Mouse (Mus musculus) yolk sac, embryonic 10.5 days (tissue): ENCODE measurements at regions not wholly inside any gene's neighbourhood (a gene's known extent, or its start where the extent isn't known, plus 50 kb on each side); places are given as distances from the start of the nearest gene placed in this dataset.
A peak's percentile ranks its signal among the peaks of the same experiment; 100 is the strongest.

Source experiments
- DNase-seq: peaks from one replicate; pipeline ENCODE4 v3.0.0-alpha.2; 2017; ENCODE audit warnings: low spot score

- DNase-seq = no peak
Measured at GRCm38 (mm10) chr14:25377091-25377490, 81.9 kb upstream of the Zmiz1 start.

GRCm38 (mm10) chr14:25377554-25377899, 81.5 kb upstream of the Zmiz1 start:
- no peak for DNase-seq

- DNase-seq = peak; percentile 91
Measured at GRCm38 (mm10) chr14:25377900-25378716, 80.9 kb upstream of the Zmiz1 start.

- DNase-seq = peak; percentile 44
Measured at GRCm38 (mm10) chr14:25378717-25379224, 80.2 kb upstream of the Zmiz1 start.

- DNase-seq = peak; percentile 57
Measured at GRCm38 (mm10) chr14:25383169-25383824, 75.7 kb upstream of the Zmiz1 start.

GRCm38 (mm10) chr14:25385644-25386043, 73.3 kb upstream of the Zmiz1 start:
- DNase-seq = no peak

- DNase-seq = no peak
Measured at GRCm38 (mm10) chr14:25387780-25388179, 71.2 kb upstream of the Zmiz1 start.

- no peak for DNase-seq
Measured at GRCm38 (mm10) chr14:25389314-25389713, 69.7 kb upstream of the Zmiz1 start.

- no peak for DNase-seq
Measured at GRCm38 (mm10) chr14:25392412-25392811, 66.6 kb upstream of the Zmiz1 start.

- DNase-seq = no peak
Measured at GRCm38 (mm10) chr14:25392940-25393339, 66.0 kb upstream of the Zmiz1 start.

GRCm38 (mm10) chr14:25394931-25395330, 64.1 kb upstream of the Zmiz1 start:
- no peak for DNase-seq

GRCm38 (mm10) chr14:25396990-25397531, 61.9 kb upstream of the Zmiz1 start:
- peak; percentile 72 for DNase-seq

GRCm38 (mm10) chr14:25397751-25398150, 61.2 kb upstream of the Zmiz1 start:
- no peak for DNase-seq

GRCm38 (mm10) chr14:25398745-25399144, 60.2 kb upstream of the Zmiz1 start:
- no peak for DNase-seq

- no peak for DNase-seq
Measured at GRCm38 (mm10) chr14:25399286-25399685, 59.7 kb upstream of the Zmiz1 start.

- DNase-seq = peak; percentile 43
Measured at GRCm38 (mm10) chr14:25401104-25401963, 57.7 kb upstream of the Zmiz1 start.

- no peak for DNase-seq
Measured at GRCm38 (mm10) chr14:25402409-25402808, 56.6 kb upstream of the Zmiz1 start.

GRCm38 (mm10) chr14:25405191-25405590, 53.8 kb upstream of the Zmiz1 start:
- no peak for DNase-seq

GRCm38 (mm10) chr14:25406059-25406458, 52.9 kb upstream of the Zmiz1 start:
- no peak for DNase-seq

- DNase-seq = no peak
Measured at GRCm38 (mm10) chr14:25406613-25407012, 52.4 kb upstream of the Zmiz1 start.

- no peak for DNase-seq
Measured at GRCm38 (mm10) chr14:25407111-25407510, 51.9 kb upstream of the Zmiz1 start.
